Comparison of ENCODE assay signal across 11 mouse cellular contexts in the genomic region with DNA sequence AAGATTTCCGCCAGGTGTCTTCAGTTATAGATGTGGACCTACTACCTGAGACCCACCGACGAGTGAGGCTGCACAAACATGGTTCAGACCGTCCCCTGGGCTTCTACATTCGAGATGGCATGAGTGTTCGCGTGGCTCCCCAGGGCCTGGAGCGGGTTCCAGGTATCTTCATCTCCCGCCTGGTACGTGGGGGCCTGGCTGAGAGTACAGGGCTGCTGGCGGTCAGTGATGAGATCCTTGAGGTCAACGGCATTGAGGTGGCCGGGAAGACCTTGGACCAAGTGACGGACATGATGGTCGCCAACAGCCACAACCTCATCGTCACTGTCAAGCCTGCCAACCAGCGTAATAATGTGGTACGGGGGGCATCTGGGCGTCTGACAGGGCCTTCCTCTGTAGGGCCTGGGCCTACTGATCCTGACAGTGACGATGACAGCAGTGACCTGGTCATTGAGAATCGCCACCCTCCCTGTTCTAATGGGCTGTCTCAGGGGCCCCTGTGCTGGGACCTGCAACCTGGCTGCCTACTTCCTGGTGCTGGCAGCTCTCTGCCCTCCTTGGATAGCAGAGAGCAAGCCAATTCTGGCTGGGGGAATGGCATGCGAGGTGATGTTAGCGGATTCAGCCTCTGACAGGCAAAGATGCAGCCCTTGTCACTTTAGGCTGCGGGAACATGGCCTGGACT. TPM values are rescaled to one million over a fixed set of nuclear protein-coding genes. Genes with fewer than 3 reads are reported as not detected.
DNase-seq lines count a peak whose midpoint lies in the region; TF ChIP-seq lines count a peak whose summit lies in the region.
"Had no signal": no experiment of that assay in that cellular context is flagged by ENCODE, and none has a peak within 500 bp of the region (broad histone marks: within the 10 kb centered on the region; RNA-seq: fewer than 3 reads in every experiment).

No protein-coding gene starts in this region.

- peak; percentile 33 for DNase-seq in layer of hippocampus, adult 11-12 months (ENCODE audit: low spot score)
- DNase-seq in layer of hippocampus, postnatal 36 days: no peak
- DNase-seq in cerebellum, adult 2 months: peak; percentile 63
- peak; percentile 42 to 58 for DNase-seq in cerebellum, postnatal 14 days
- DNase-seq in right cerebral cortex, postnatal 25 days: no peak
- no peak for DNase-seq in kidney, postnatal 36 days
- DNase-seq: lung, embryonic 14.5 days; retina, postnatal 1 day had no signal

- peak overlapping the region; percentile 98 for H3K27ac ChIP-seq in cerebellum, adult 2 months (ENCODE audit: insufficient read depth, low read length)

- TF ChIP-seq CTCF in cerebellum, adult 2 months (IDR thresholded peaks at IDR 0.05; ENCODE audit: borderline replicate concordance, insufficient read depth, low read depth, low read length): no peak

- no peaks in the 10 kb centered on the region for H3K27me3 ChIP-seq in cerebellum, adult 2 months (ENCODE audit: control insufficient read depth, insufficient read depth, low read length)
- no peaks in the 10 kb centered on the region for H3K27me3 ChIP-seq in myocyte (ENCODE audit: control insufficient read depth, insufficient read depth, insufficient read length)

- peaks cover 43% of the 10 kb centered on the region for H3K4me1 ChIP-seq in cerebellum, adult 2 months (ENCODE audit: control insufficient read depth, insufficient read depth, low read length)

- TF ChIP-seq POLR2A in cerebellum, adult 2 months (IDR thresholded peaks at IDR 0.05; ENCODE audit: borderline replicate concordance, insufficient read depth, low read length): no peak
- TF ChIP-seq POLR2A in myocyte (IDR thresholded peaks at IDR 0.05; ENCODE audit: insufficient read length, low read depth): no peak

- peaks cover 8% of the 10 kb centered on the region for H3K79me2 ChIP-seq in myocyte (ENCODE audit: control insufficient read depth, insufficient read depth)

- no peak overlapping the region for H3ac ChIP-seq in myocyte (ENCODE audit: control insufficient read depth, insufficient read length)

- 39% methylated on average over 24 of the region's 24 CpGs for WGBS in cerebellum, adult 2 months

- H3K36me3 ChIP-seq in myocyte (ENCODE audit: control insufficient read depth, insufficient read depth): no peaks in the 10 kb centered on the region

- no peak overlapping the region for H3K4me2 ChIP-seq in myocyte (ENCODE audit: low read depth)

- peak overlapping the region; percentile 99 for H3K4me3 ChIP-seq in cerebellum, adult 2 months (replicated peaks; ENCODE audit: insufficient read depth, low read depth, low read length)
- no peak overlapping the region for H3K4me3 ChIP-seq in myocyte

TF ChIP-seq in myocyte, 11 proteins besides CTCF, POLR2A, EP300 and RAD21:
- TF ChIP-seq USF1 (IDR thresholded peaks at IDR 0.05; ENCODE audit: low read depth) (no peak), POLR2AphosphoS2 (IDR thresholded peaks at IDR 0.05; ENCODE audit: insufficient read length, low read depth) (peak; percentile 17), MYOG (IDR thresholded peaks at IDR 0.05; ENCODE audit: control insufficient read depth in 1 of 3, insufficient read depth in 1 of 3, insufficient read length in 2 of 3, low read depth in 2 of 3) (no peak)
TF ChIP-seq in myocyte: peak in this region for 1.

RNA-seq across cellular contexts. Expression of gene Pard6a, which starts 1.9 kb away (rescaled TPM):
- total RNA-seq in layer of hippocampus, postnatal 36 days (2021): 10 to 100 TPM; 29.1 to 36.3 TPM
- 128 and 137 TPM in 2 replicates for polyA plus RNA-seq in cerebellum, adult 2 months (2012; rRNA removed)
- polyA plus RNA-seq in myocyte (2012; fragmentation: generic; extraction: Trizol): 32.1 TPM

RNA-seq across cellular contexts. Expression of gene Acd, which starts 2.0 kb away (rescaled TPM):
- 10 to 100 TPM; 37.1 to 38.7 TPM for total RNA-seq in layer of hippocampus, postnatal 36 days (2021)
- polyA plus RNA-seq in cerebellum, adult 2 months (2012; rRNA removed): 56.3 and 56.8 TPM in 2 replicates
- 20.4 TPM for polyA plus RNA-seq in myocyte (2012; fragmentation: generic; extraction: Trizol)

RNA-seq across cellular contexts. Expression of gene 4933405L10Rik, which starts 4.6 kb away (rescaled TPM):
- total RNA-seq in layer of hippocampus, postnatal 36 days (2021): not detected
- 0.51 TPM in 2 replicates for polyA plus RNA-seq in cerebellum, adult 2 months (2012; rRNA removed)
- polyA plus RNA-seq in myocyte (2012; fragmentation: generic; extraction: Trizol): 0.08 TPM
- total RNA-seq: left cerebral cortex, postnatal 36 days had no signal
- polyA plus RNA-seq: intestine, embryonic 14.5 days; lung, embryonic 14.5 days had no signal

RNA-seq across cellular contexts. Expression of gene Enkd1, which starts 5.1 kb away (rescaled TPM):
- 1 to 10 TPM; 9.0 to 9.4 TPM for total RNA-seq in layer of hippocampus, postnatal 36 days (2021)
- polyA plus RNA-seq in cerebellum, adult 2 months (2012; rRNA removed): 15.3 and 17.4 TPM in 2 replicates
- 21.6 TPM for polyA plus RNA-seq in myocyte (2012; fragmentation: generic; extraction: Trizol)

RNA-seq across cellular contexts. Expression of gene Carmil2, which starts 16.8 kb away (rescaled TPM):
- total RNA-seq in layer of hippocampus, postnatal 36 days (2021): 10 to 100 TPM; 69.3 to 72.7 TPM
- 69.8 and 72.1 TPM in 2 replicates for polyA plus RNA-seq in cerebellum, adult 2 months (2012; rRNA removed)
- polyA plus RNA-seq in myocyte (2012; fragmentation: generic; extraction: Trizol): 0.23 TPM

Comparison
In these comparisons a context has a peak if more than half of its experiments do, and no peak if none do; other contexts are left out.
1. DNase-seq: peak in layer of hippocampus, adult 11-12 months (single experiment), cerebellum, adult 2 months (2 of 2) and cerebellum, postnatal 14 days (2 of 2); none in layer of hippocampus, postnatal 36 days (0 of 2), right cerebral cortex, postnatal 25 days (single experiment) and kidney, postnatal 36 days (0 of 2).